Mouse (Mus musculus): ENCODE measurements around the gene Gm8122. TPM values are rescaled to one million over a fixed set of nuclear protein-coding genes. Genes with fewer than 3 reads are reported as not detected.
"Not testable (repeated sequence)": the region's sequence is repeated elsewhere in the genome, so short reads cannot be mapped to it uniquely, and the experiment has no call there.

Gene Gm8122
- polyA plus RNA-seq, 1 experiment from 2014 or later = not detected

GRCm38 (mm10) chr14:43263421-43263820, 28.3 kb upstream of the Gm8122 start:
- not testable (repeated sequence) for H3K4me1 ChIP-seq (replicated peaks; ENCODE audit: control insufficient read depth, insufficient read depth, low read length); H3K9ac ChIP-seq (ENCODE audit: low read length); H3K4me2 ChIP-seq (ENCODE audit: low read depth, low read length, severe bottlenecking); H3K27ac ChIP-seq (ENCODE audit: low read depth, low read length); DNase-seq (ENCODE audit: low spot score); H3K9me3 ChIP-seq (ENCODE audit: control insufficient read depth, low read length); H3K4me3 ChIP-seq (ENCODE audit: low read depth, low read length); H3K27me3 ChIP-seq (ENCODE audit: control insufficient read depth, insufficient read depth, low read length); ATAC-seq (replicated peaks; ENCODE audit: low FRiP score); H3K36me3 ChIP-seq (ENCODE audit: control insufficient read depth, insufficient read depth, low read length)
- 90% methylated on average over 3 of the region's 3 CpGs for WGBS

GRCm38 (mm10) chr14:43258349-43258748, 23.2 kb upstream of the Gm8122 start, which contains the start of gene Gm8126:
TSS of gene Gm8126 (plus strand) at chr14:43258649.
- not testable (repeated sequence) for ATAC-seq (replicated peaks; ENCODE audit: low FRiP score)

GRCm38 (mm10) chr14:43256511-43256910, 21.4 kb upstream of the Gm8122 start:
- H3K4me2 ChIP-seq (ENCODE audit: low read depth, low read length, severe bottlenecking); H3K9me3 ChIP-seq (ENCODE audit: control insufficient read depth, low read length); H3K36me3 ChIP-seq (ENCODE audit: control insufficient read depth, insufficient read depth, low read length); DNase-seq (ENCODE audit: low spot score); H3K27me3 ChIP-seq (ENCODE audit: control insufficient read depth, insufficient read depth, low read length); H3K9ac ChIP-seq (ENCODE audit: low read length); ATAC-seq (replicated peaks; ENCODE audit: low FRiP score); H3K4me3 ChIP-seq (ENCODE audit: low read depth, low read length); H3K4me1 ChIP-seq (replicated peaks; ENCODE audit: control insufficient read depth, insufficient read depth, low read length); H3K27ac ChIP-seq (ENCODE audit: low read depth, low read length): not testable (repeated sequence)
- 75% methylated on average over 1 of the region's 1 CpGs for WGBS

More at GRCm38 (mm10) chr14:43258349-43258748, 23.2 kb upstream of the Gm8122 start, which contains the start of gene Gm8126:
- not testable (repeated sequence) for H3K27me3 ChIP-seq (ENCODE audit: control insufficient read depth, insufficient read depth, low read length); DNase-seq (ENCODE audit: low spot score); H3K4me3 ChIP-seq (ENCODE audit: low read depth, low read length); H3K27ac ChIP-seq (ENCODE audit: low read depth, low read length); H3K9ac ChIP-seq (ENCODE audit: low read length); H3K36me3 ChIP-seq (ENCODE audit: control insufficient read depth, insufficient read depth, low read length); H3K9me3 ChIP-seq (ENCODE audit: control insufficient read depth, low read length); H3K4me1 ChIP-seq (replicated peaks; ENCODE audit: control insufficient read depth, insufficient read depth, low read length); H3K4me2 ChIP-seq (ENCODE audit: low read depth, low read length, severe bottlenecking)
- 100% methylated on average over 2 of the region's 4 CpGs for whole genome bisulfite sequencing

GRCm38 (mm10) chr14:43250549-43251253, 15.6 kb upstream of the Gm8122 start:
- not testable (repeated sequence) for H3K27ac ChIP-seq (ENCODE audit: low read depth, low read length); H3K36me3 ChIP-seq (ENCODE audit: control insufficient read depth, insufficient read depth, low read length); H3K4me3 ChIP-seq (ENCODE audit: low read depth, low read length); H3K27me3 ChIP-seq (ENCODE audit: control insufficient read depth, insufficient read depth, low read length); DNase-seq (ENCODE audit: low spot score); H3K9ac ChIP-seq (ENCODE audit: low read length); H3K9me3 ChIP-seq (ENCODE audit: control insufficient read depth, low read length); H3K4me1 ChIP-seq (replicated peaks; ENCODE audit: control insufficient read depth, insufficient read depth, low read length); H3K4me2 ChIP-seq (ENCODE audit: low read depth, low read length, severe bottlenecking); ATAC-seq (replicated peaks; ENCODE audit: low FRiP score)
- WGBS = 45% methylated on average over 5 of the region's 6 CpGs

GRCm38 (mm10) chr14:43249611-43250170, 14.6 kb upstream of the Gm8122 start:
- H3K36me3 ChIP-seq (ENCODE audit: control insufficient read depth, insufficient read depth, low read length); H3K4me1 ChIP-seq (replicated peaks; ENCODE audit: control insufficient read depth, insufficient read depth, low read length); H3K9ac ChIP-seq (ENCODE audit: low read length); H3K4me3 ChIP-seq (ENCODE audit: low read depth, low read length); H3K27me3 ChIP-seq (ENCODE audit: control insufficient read depth, insufficient read depth, low read length); ATAC-seq (replicated peaks; ENCODE audit: low FRiP score); DNase-seq (ENCODE audit: low spot score); H3K4me2 ChIP-seq (ENCODE audit: low read depth, low read length, severe bottlenecking); H3K9me3 ChIP-seq (ENCODE audit: control insufficient read depth, low read length); H3K27ac ChIP-seq (ENCODE audit: low read depth, low read length): not testable (repeated sequence)
- 25% methylated on average over 10 of the region's 12 CpGs for WGBS

GRCm38 (mm10) chr14:43237769-43238168, 2.7 kb upstream of the Gm8122 start:
- not testable (repeated sequence) for H3K27ac ChIP-seq (ENCODE audit: low read depth, low read length); H3K9me3 ChIP-seq (ENCODE audit: control insufficient read depth, low read length); H3K4me3 ChIP-seq (ENCODE audit: low read depth, low read length); H3K4me2 ChIP-seq (ENCODE audit: low read depth, low read length, severe bottlenecking); H3K4me1 ChIP-seq (replicated peaks; ENCODE audit: control insufficient read depth, insufficient read depth, low read length); ATAC-seq (replicated peaks; ENCODE audit: low FRiP score); DNase-seq (ENCODE audit: low spot score); H3K9ac ChIP-seq (ENCODE audit: low read length); H3K36me3 ChIP-seq (ENCODE audit: control insufficient read depth, insufficient read depth, low read length); H3K27me3 ChIP-seq (ENCODE audit: control insufficient read depth, insufficient read depth, low read length)

Other genes starting within 250 kb of the Gm8122 start
- gene Gm8082, start 241.7 kb downstream of the Gm8122 start, polyA plus RNA-seq (2014; fragmentation: Nextera tagmentation; extraction: Ambion mirVana) = not detected in 2 replicates
- gene Gm10376, start 219.7 kb downstream of the Gm8122 start, polyA plus RNA-seq (2014; fragmentation: Nextera tagmentation; extraction: Ambion mirVana) = not detected in 2 replicates
- gene Gm8094, start 158.7 kb downstream of the Gm8122 start, polyA plus RNA-seq (2014; fragmentation: Nextera tagmentation; extraction: Ambion mirVana) = not detected in 2 replicates
- gene Gm8104, start 134.7 kb downstream of the Gm8122 start, polyA plus RNA-seq (2014; fragmentation: Nextera tagmentation; extraction: Ambion mirVana) = not detected in 2 replicates
- gene Gm7233, start 55.4 kb downstream of the Gm8122 start, polyA plus RNA-seq (2014; fragmentation: Nextera tagmentation; extraction: Ambion mirVana) = not detected in 2 replicates
- not detected in 2 replicates for gene Gm8126, start 23.3 kb upstream of the Gm8122 start, polyA plus RNA-seq (2014; fragmentation: Nextera tagmentation; extraction: Ambion mirVana)
- not detected in 2 replicates for gene Gm9732, start 39.7 kb upstream of the Gm8122 start, polyA plus RNA-seq (2014; fragmentation: Nextera tagmentation; extraction: Ambion mirVana)
- not detected in 2 replicates for gene Gm8127, start 58.5 kb upstream of the Gm8122 start, polyA plus RNA-seq (2014; fragmentation: Nextera tagmentation; extraction: Ambion mirVana)
- not detected in 2 replicates for gene 1700001F09Rik, start 112.5 kb upstream of the Gm8122 start, polyA plus RNA-seq (2014; fragmentation: Nextera tagmentation; extraction: Ambion mirVana)
- gene Gm8138, start 181.0 kb upstream of the Gm8122 start, polyA plus RNA-seq (2014; fragmentation: Nextera tagmentation; extraction: Ambion mirVana) = not detected in 2 replicates